Mouse (Mus musculus) brain, embryonic 18.5 days (tissue): ENCODE data around the gene Mars.

Experiments used
- DNase-seq: peaks from one replicate; pipeline ENCODE4 v3.0.0-alpha.2; 2012; ENCODE audit warnings: low read depth, low spot score

The Mars gene

GRCm38 (mm10) chr10:127287271-127287935, 24.2 kb downstream of the Mars start:
- no peak for DNase-seq

- DNase-seq = no peak
Observed at GRCm38 (mm10) chr10:127286730-127287129, 24.9 kb downstream of the Mars start.

- DNase-seq = no peak
Observed at GRCm38 (mm10) chr10:127286194-127286593, 25.4 kb downstream of the Mars start.

- no peak for DNase-seq
Observed at GRCm38 (mm10) chr10:127285644-127286043, 25.9 kb downstream of the Mars start.

GRCm38 (mm10) chr10:127284724-127285500, 26.7 kb downstream of the Mars start:
- DNase-seq = no peak

- DNase-seq = no peak
Observed at GRCm38 (mm10) chr10:127284105-127284622, 27.4 kb downstream of the Mars start.

GRCm38 (mm10) chr10:127282620-127283215, 28.9 kb downstream of the Mars start:
- no peak for DNase-seq

- DNase-seq = no peak
Observed at GRCm38 (mm10) chr10:127281316-127281715, 30.3 kb downstream of the Mars start.

GRCm38 (mm10) chr10:127279730-127280129, 31.9 kb downstream of the Mars start:
- no peak for DNase-seq

- no peak for DNase-seq
Observed at GRCm38 (mm10) chr10:127274261-127275022, 37.1 kb downstream of the Mars start.

GRCm38 (mm10) chr10:127272371-127272770, 39.2 kb downstream of the Mars start:
- no peak for DNase-seq

- no peak for DNase-seq
Observed at GRCm38 (mm10) chr10:127269884-127270283, 41.7 kb downstream of the Mars start.

- no peak for DNase-seq
Observed at GRCm38 (mm10) chr10:127269036-127269435, 42.5 kb downstream of the Mars start.

- DNase-seq = no peak
Observed at GRCm38 (mm10) chr10:127268401-127268800, 43.2 kb downstream of the Mars start.

GRCm38 (mm10) chr10:127267318-127267717, 44.3 kb downstream of the Mars start:
- DNase-seq = no peak

- peak; percentile 93 for DNase-seq
Observed at GRCm38 (mm10) chr10:127266112-127267091, 45.2 kb downstream of the Mars start, which contains the start of gene Dctn2. TSS of gene Dctn2 (plus strand) at chr10:127266368.

GRCm38 (mm10) chr10:127265727-127266111, 45.9 kb downstream of the Mars start:
- no peak for DNase-seq

- no peak for DNase-seq
Observed at GRCm38 (mm10) chr10:127264971-127265370, 46.6 kb downstream of the Mars start.

- no peak for DNase-seq
Observed at GRCm38 (mm10) chr10:127264336-127264735, 47.2 kb downstream of the Mars start.

GRCm38 (mm10) chr10:127263631-127264030, 48.0 kb downstream of the Mars start:
- no peak for DNase-seq
